Mouse (Mus musculus): ENCODE results near the gene Nrxn3. TPM values are rescaled to one million over a fixed set of nuclear protein-coding genes. Genes with fewer than 3 reads are reported as not detected.

Gene Nrxn3
- polyA plus RNA-seq, 1 experiment from 2014 or later = 1.4 TPM

- Histone ChIP-seq H3K4me1 (ENCODE audit: control insufficient read depth, insufficient read depth, low read length) (no peaks in the 10 kb centered on the region), H3K27me3 (replicated peaks; ENCODE audit: control insufficient read depth, insufficient read depth, low read length) (no peaks in the 10 kb centered on the region), H3K27ac (ENCODE audit: low read length) (no peak overlapping the region), H3K9me3 (ENCODE audit: control insufficient read depth, low read length) (no peaks in the 10 kb centered on the region), H3K4me3 (ENCODE audit: low read length) (no peak overlapping the region), H3K36me3 (ENCODE audit: control insufficient read depth, insufficient read depth, low read length) (no peaks in the 10 kb centered on the region), H3K9ac (ENCODE audit: low read depth, low read length) (no peak overlapping the region), H3K4me2 (ENCODE audit: low read depth, low read length) (no peak overlapping the region)
- WGBS = 54% methylated on average over 2 of the region's 2 CpGs
- ATAC-seq = no peak
Measured at GRCm38 (mm10) chr12:89471289-89471688, 748.6 kb downstream of the Nrxn3 start.

- H3K9me3 ChIP-seq (ENCODE audit: control insufficient read depth, low read length) = no peaks in the 10 kb centered on the region
- H3K4me3 ChIP-seq (ENCODE audit: low read length) = no peak overlapping the region
- 41% methylated on average over 4 of the region's 4 CpGs for WGBS
- H3K9ac ChIP-seq (ENCODE audit: low read depth, low read length) = no peak overlapping the region
- H3K27me3 ChIP-seq (replicated peaks; ENCODE audit: control insufficient read depth, insufficient read depth, low read length) = no peaks in the 10 kb centered on the region
- H3K4me2 ChIP-seq (ENCODE audit: low read depth, low read length) = no peak overlapping the region
- no peaks in the 10 kb centered on the region for H3K4me1 ChIP-seq (ENCODE audit: control insufficient read depth, insufficient read depth, low read length)
- no peaks in the 10 kb centered on the region for H3K36me3 ChIP-seq (ENCODE audit: control insufficient read depth, insufficient read depth, low read length)
- H3K27ac ChIP-seq (ENCODE audit: low read length) = no peak overlapping the region
- ATAC-seq = no peak
Measured at GRCm38 (mm10) chr12:89471874-89472273, 749.2 kb downstream of the Nrxn3 start.

GRCm38 (mm10) chr12:89479096-89479495 is 756.4 kb downstream of the Nrxn3 start:
- no peak overlapping the region for H3K27ac ChIP-seq (ENCODE audit: low read length)
- no peaks in the 10 kb centered on the region for H3K4me1 ChIP-seq (ENCODE audit: control insufficient read depth, insufficient read depth, low read length)
- no peaks in the 10 kb centered on the region for H3K36me3 ChIP-seq (ENCODE audit: control insufficient read depth, insufficient read depth, low read length)
- H3K9ac ChIP-seq (ENCODE audit: low read depth, low read length) = no peak overlapping the region
- no peak overlapping the region for H3K4me3 ChIP-seq (ENCODE audit: low read length)
- no peaks in the 10 kb centered on the region for H3K27me3 ChIP-seq (replicated peaks; ENCODE audit: control insufficient read depth, insufficient read depth, low read length)
- 23% methylated on average over 4 of the region's 4 CpGs for WGBS
- no peak overlapping the region for H3K4me2 ChIP-seq (ENCODE audit: low read depth, low read length)
- ATAC-seq = no peak
- H3K9me3 ChIP-seq (ENCODE audit: control insufficient read depth, low read length) = no peaks in the 10 kb centered on the region

- no peak for ATAC-seq
- WGBS = 43% methylated on average over 5 of the region's 5 CpGs
- no peaks in the 10 kb centered on the region for H3K4me1 ChIP-seq (ENCODE audit: control insufficient read depth, insufficient read depth, low read length)
- H3K4me2 ChIP-seq (ENCODE audit: low read depth, low read length) = no peak overlapping the region
- no peak overlapping the region for H3K9ac ChIP-seq (ENCODE audit: low read depth, low read length)
- H3K27ac ChIP-seq (ENCODE audit: low read length) = no peak overlapping the region
- H3K4me3 ChIP-seq (ENCODE audit: low read length) = no peak overlapping the region
- no peaks in the 10 kb centered on the region for H3K36me3 ChIP-seq (ENCODE audit: control insufficient read depth, insufficient read depth, low read length)
- H3K9me3 ChIP-seq (ENCODE audit: control insufficient read depth, low read length) = no peaks in the 10 kb centered on the region
- no peaks in the 10 kb centered on the region for H3K27me3 ChIP-seq (replicated peaks; ENCODE audit: control insufficient read depth, insufficient read depth, low read length)
Measured at GRCm38 (mm10) chr12:89482223-89482622, 759.5 kb downstream of the Nrxn3 start.

- ATAC-seq = no peak
Measured at GRCm38 (mm10) chr12:89504026-89504425, 781.4 kb downstream of the Nrxn3 start.

GRCm38 (mm10) chr12:89505121-89505764 is 782.6 kb downstream of the Nrxn3 start:
- Histone ChIP-seq H3K4me3 (ENCODE audit: low read length) (no peak overlapping the region), H3K4me1 (ENCODE audit: control insufficient read depth, insufficient read depth, low read length) (no peaks in the 10 kb centered on the region), H3K4me2 (ENCODE audit: low read depth, low read length) (no peak overlapping the region), H3K27ac (ENCODE audit: low read length) (no peak overlapping the region), H3K9ac (ENCODE audit: low read depth, low read length) (no peak overlapping the region), H3K27me3 (replicated peaks; ENCODE audit: control insufficient read depth, insufficient read depth, low read length) (no peaks in the 10 kb centered on the region), H3K36me3 (ENCODE audit: control insufficient read depth, insufficient read depth, low read length) (no peaks in the 10 kb centered on the region), H3K9me3 (ENCODE audit: control insufficient read depth, low read length) (no peaks in the 10 kb centered on the region)
- ATAC-seq = no peak
- 37% methylated on average over 2 of the region's 2 CpGs for WGBS

More at GRCm38 (mm10) chr12:89504026-89504425, 781.4 kb downstream of the Nrxn3 start:
- H3K9ac ChIP-seq (ENCODE audit: low read depth, low read length) = no peak overlapping the region
- H3K27me3 ChIP-seq (replicated peaks; ENCODE audit: control insufficient read depth, insufficient read depth, low read length) = no peaks in the 10 kb centered on the region
- H3K9me3 ChIP-seq (ENCODE audit: control insufficient read depth, low read length) = no peaks in the 10 kb centered on the region
- no peak overlapping the region for H3K4me2 ChIP-seq (ENCODE audit: low read depth, low read length)
- no peaks in the 10 kb centered on the region for H3K36me3 ChIP-seq (ENCODE audit: control insufficient read depth, insufficient read depth, low read length)
- WGBS = 56% methylated on average over 3 of the region's 3 CpGs
- no peaks in the 10 kb centered on the region for H3K4me1 ChIP-seq (ENCODE audit: control insufficient read depth, insufficient read depth, low read length)
- H3K4me3 ChIP-seq (ENCODE audit: low read length) = no peak overlapping the region
- no peak overlapping the region for H3K27ac ChIP-seq (ENCODE audit: low read length)

GRCm38 (mm10) chr12:89508970-89509369 is 786.3 kb downstream of the Nrxn3 start:
- Histone ChIP-seq H3K9ac (ENCODE audit: low read depth, low read length) (no peak overlapping the region), H3K4me1 (ENCODE audit: control insufficient read depth, insufficient read depth, low read length) (no peaks in the 10 kb centered on the region), H3K36me3 (ENCODE audit: control insufficient read depth, insufficient read depth, low read length) (no peaks in the 10 kb centered on the region), H3K4me2 (ENCODE audit: low read depth, low read length) (no peak overlapping the region), H3K27me3 (replicated peaks; ENCODE audit: control insufficient read depth, insufficient read depth, low read length) (no peaks in the 10 kb centered on the region), H3K27ac (ENCODE audit: low read length) (no peak overlapping the region), H3K4me3 (ENCODE audit: low read length) (no peak overlapping the region), H3K9me3 (ENCODE audit: control insufficient read depth, low read length) (no peaks in the 10 kb centered on the region)
- ATAC-seq = no peak

- no peaks in the 10 kb centered on the region for H3K27me3 ChIP-seq (replicated peaks; ENCODE audit: control insufficient read depth, insufficient read depth, low read length)
- H3K27ac ChIP-seq (ENCODE audit: low read length) = no peak overlapping the region
- no peak overlapping the region for H3K4me2 ChIP-seq (ENCODE audit: low read depth, low read length)
- H3K9me3 ChIP-seq (ENCODE audit: control insufficient read depth, low read length) = no peaks in the 10 kb centered on the region
- no peak overlapping the region for H3K9ac ChIP-seq (ENCODE audit: low read depth, low read length)
- no peak overlapping the region for H3K4me3 ChIP-seq (ENCODE audit: low read length)
- WGBS = 40% methylated on average over 7 of the region's 7 CpGs
- no peaks in the 10 kb centered on the region for H3K4me1 ChIP-seq (ENCODE audit: control insufficient read depth, insufficient read depth, low read length)
- no peak for ATAC-seq
- H3K36me3 ChIP-seq (ENCODE audit: control insufficient read depth, insufficient read depth, low read length) = no peaks in the 10 kb centered on the region
Measured at GRCm38 (mm10) chr12:89513759-89514158, 791.1 kb downstream of the Nrxn3 start.

GRCm38 (mm10) chr12:89516046-89516445 is 793.4 kb downstream of the Nrxn3 start:
- Histone ChIP-seq H3K36me3 (ENCODE audit: control insufficient read depth, insufficient read depth, low read length) (no peaks in the 10 kb centered on the region), H3K4me3 (ENCODE audit: low read length) (no peak overlapping the region), H3K9me3 (ENCODE audit: control insufficient read depth, low read length) (no peaks in the 10 kb centered on the region), H3K4me1 (ENCODE audit: control insufficient read depth, insufficient read depth, low read length) (no peaks in the 10 kb centered on the region), H3K27ac (ENCODE audit: low read length) (no peak overlapping the region), H3K9ac (ENCODE audit: low read depth, low read length) (no peak overlapping the region), H3K4me2 (ENCODE audit: low read depth, low read length) (no peak overlapping the region), H3K27me3 (replicated peaks; ENCODE audit: control insufficient read depth, insufficient read depth, low read length) (no peaks in the 10 kb centered on the region)
- 76% methylated on average over 6 of the region's 6 CpGs for WGBS
- no peak for ATAC-seq
